Mouse (Mus musculus): Measurements from ENCODE around the gene Mgll.

Mgll gene

DNA sequence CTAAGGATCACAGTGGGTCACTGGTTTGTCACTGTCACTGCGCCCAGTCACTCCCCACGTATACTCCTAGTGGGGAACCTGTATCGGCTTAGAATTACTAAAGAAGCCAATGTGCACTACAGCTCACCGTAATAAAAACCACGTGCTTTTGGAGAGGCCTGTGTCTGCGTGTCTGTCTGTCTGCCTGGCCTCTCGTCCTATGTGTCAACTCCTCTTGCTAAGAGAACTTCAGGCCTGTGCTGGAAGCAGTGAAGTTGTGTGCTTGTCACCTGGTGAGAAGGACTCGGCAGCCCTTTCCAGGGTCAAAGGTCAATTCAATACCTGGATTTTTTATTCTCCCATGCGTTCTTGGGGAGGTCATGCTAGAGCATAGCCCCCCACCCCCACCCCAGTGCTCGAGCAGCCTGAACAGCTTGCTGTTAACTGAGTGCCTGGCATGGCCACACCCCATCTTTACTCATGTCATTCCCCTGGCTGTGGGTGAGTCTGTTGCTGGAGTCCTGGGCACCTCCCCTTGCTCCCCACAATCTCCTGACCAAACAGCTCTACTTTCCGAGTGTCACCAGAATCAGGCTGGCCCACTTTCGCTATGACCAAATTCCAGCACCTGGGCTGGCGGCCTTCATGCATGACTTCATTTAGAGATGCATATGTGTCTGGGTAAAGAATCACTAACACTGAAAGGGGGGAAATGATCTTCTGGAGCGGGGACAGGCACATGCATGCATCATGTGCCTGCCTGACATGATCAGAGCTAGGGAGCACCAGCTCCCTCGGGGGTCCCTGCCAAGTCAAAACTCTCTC lies 104.2 kb downstream of the Mgll start:
- DNase-seq (ENCODE audit: low spot score) = no peak

- no peak for DNase-seq (ENCODE audit: low spot score)
Observed at GRCm38 (mm10) chr6:88829579-88829978, 105.4 kb downstream of the Mgll start.

DNA sequence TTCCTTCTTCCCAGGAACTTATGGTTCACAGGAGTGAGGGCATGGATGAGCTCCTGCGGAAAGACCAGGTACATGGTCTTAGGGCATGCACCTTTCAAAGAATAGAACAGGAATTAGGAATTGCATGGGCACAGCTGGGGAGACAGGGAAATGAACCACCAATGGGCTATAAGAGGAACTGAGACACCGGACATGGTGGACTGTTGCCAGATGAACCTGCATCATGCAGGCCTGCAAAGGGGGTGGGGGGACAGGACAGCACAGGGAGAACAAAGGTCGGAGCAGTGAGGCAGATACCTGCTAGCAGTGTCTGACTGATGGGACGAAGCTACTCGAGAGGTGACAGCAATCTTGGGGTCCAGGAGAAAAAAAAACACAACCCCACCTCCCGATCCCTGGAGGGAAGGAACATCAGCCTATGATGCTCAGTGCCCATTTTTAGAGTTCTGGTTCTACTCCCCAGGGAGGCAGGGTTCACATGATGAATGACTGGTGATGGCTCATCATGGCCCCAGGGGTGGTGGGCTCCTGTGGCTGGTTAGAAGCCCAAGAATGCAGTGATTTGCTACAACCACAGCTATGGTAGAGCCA lies 106.0 kb downstream of the Mgll start:
- no peak for DNase-seq (ENCODE audit: low spot score)

DNA sequence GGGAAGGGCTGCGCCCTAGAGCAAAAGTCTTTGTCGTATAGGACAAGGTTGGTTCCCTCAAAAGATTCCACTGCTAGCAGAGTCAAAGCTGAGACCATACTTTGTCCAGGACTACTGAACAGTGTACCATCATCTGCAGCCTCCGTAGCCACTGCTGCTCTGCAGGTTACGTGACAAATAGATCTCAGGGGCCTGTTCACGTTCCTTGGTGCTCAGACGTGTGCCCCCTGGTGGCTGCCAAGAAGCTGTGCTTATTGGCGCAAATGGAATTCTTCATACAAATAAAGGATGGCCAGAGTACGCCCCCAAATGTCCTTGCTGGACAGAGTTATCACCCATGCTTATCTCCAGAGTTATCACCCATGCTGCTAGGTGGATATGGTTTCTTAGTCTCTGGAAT lies 107.2 kb downstream of the Mgll start:
- DNase-seq (ENCODE audit: low spot score) = peak; percentile 62

GRCm38 (mm10) chr6:88832663-88833062 lies 108.5 kb downstream of the Mgll start:
- no peak for DNase-seq (ENCODE audit: low spot score)

GRCm38 (mm10) chr6:88833340-88834140 lies 109.3 kb downstream of the Mgll start:
- DNase-seq (ENCODE audit: low spot score) = no peak

GRCm38 (mm10) chr6:88835047-88835446 lies 110.8 kb downstream of the Mgll start:
- DNase-seq (ENCODE audit: low spot score) = no peak

DNA sequence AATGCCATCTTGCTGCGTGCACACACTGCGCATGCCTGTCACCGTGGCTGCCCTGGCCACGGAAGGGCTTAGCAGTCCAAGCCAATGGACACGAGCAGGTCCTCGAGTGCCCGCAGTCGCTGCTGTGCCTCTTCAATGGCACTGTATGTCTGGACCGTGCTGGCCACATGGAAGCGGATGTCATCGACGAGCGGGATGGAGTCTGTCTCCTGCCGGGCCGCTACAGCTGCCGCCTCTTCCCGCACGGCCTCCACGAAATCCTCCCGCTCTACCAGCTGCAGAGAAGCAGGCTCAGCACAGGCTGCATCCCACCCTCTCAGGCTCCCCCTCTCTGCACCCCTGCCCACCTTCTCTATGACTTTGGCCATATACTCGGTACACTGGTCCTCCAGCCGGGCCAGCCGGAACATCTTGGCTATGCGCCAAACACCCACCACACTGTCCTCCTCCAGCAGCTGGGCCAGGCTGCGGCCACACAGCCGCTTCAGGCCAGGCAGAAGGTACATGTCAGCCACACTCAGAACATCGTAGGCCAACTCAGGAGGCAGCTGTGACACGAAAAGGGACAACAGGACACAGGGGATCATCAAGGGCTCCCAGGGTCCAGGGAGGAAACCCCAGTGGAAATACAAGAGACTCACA lies 112.1 kb downstream of the Mgll start:
- DNase-seq (ENCODE audit: low spot score) = no peak

- no peak for DNase-seq (ENCODE audit: low spot score)
Observed at GRCm38 (mm10) chr6:88837999-88838398, 113.8 kb downstream of the Mgll start.

DNA sequence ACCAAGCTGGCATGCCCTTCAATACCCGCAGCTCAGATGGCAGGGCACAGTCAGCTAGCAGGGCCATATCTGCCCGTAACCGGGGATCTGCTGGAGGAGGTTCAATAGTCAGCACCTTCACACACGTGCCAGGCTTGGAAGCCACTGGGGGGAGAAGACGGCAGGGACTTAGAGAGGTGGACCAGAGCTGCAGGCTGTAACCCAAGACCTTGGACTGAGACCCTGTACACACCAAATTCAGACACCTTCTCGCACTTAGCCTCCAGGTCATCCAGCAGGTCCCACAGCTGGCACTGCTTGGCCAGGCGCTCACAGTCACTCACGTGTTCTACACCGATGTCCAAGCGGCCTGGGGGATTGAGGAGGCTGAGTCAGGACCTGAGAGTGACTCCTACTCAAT lies 114.4 kb downstream of the Mgll start:
- no peak for DNase-seq (ENCODE audit: low spot score)

DNA sequence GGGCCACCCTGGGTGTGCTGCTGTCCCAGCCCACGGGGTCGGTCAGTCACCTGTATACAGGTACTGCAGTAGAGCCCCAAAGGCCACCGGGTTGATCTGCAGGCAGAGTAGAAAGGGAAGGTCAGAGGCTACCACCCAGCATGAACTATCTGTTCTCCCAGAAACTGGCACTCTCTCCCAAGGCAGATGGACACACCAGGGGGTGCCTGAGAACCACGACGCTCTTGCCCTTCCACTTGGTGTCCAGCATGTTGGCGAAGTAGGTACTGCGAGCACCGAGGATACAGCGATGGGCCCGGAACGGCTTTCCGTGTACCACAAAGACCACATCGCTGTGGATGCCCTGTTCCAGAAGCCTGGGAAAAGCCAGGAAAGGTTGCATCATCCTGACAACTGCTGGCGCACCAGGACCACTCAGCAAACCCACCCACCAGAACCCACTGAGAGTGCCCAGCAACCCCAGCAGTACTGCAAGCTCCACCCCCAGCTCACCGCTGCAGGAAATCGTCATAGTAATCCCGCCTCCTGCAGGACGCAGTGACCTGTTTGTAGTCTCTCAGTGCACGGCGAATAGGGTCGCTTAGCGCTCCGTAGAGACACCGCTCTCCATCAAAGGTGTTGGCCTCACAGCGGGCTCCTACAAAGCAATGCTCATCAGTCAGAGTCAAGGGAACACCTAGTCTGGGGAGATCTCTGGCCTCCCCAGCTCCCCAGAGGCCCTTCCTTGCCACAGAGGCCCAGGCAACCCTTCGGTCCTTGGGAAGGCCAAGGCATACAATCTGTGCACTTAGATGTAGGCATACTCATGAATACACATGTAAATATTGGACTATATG lies 115.1 kb downstream of the Mgll start:
- DNase-seq (ENCODE audit: low spot score) = no peak

GRCm38 (mm10) chr6:88840211-88840610 lies 116.0 kb downstream of the Mgll start:
- no peak for DNase-seq (ENCODE audit: low spot score)

- no peak for DNase-seq (ENCODE audit: low spot score)
Observed at GRCm38 (mm10) chr6:88840791-88841513, 116.7 kb downstream of the Mgll start.

- DNase-seq (ENCODE audit: low spot score) = no peak
Observed at GRCm38 (mm10) chr6:88841514-88841780, 117.2 kb downstream of the Mgll start.

- DNase-seq (ENCODE audit: low spot score) = peak; percentile 99
Observed at GRCm38 (mm10) chr6:88841781-88842689, 117.8 kb downstream of the Mgll start, which contains the start of gene Abtb1. Gene Abtb1, minus strand, starts transcription at chr6:88841984.

DNA sequence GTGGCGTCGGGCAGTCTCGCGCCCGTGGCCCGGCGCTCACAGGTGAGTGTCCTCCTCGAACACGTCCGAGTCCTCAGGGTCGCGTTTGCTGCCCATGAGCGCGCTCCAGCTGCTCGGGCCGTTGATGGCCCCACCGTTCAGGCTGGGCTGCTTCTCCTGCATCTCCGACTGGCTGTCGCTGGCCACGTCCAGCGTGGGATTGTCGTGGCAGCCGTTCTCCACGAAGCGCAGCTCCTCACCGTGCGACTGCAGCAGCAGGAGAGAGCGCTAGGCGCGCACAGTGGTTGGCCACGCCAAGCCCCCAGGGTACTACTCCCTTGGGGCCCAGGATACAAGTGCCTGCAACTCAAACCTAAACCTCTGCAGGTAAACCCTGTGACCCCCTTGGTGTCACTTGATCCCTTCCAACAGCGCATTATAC lies 118.5 kb downstream of the Mgll start:
- no peak for DNase-seq (ENCODE audit: low spot score)

DNA sequence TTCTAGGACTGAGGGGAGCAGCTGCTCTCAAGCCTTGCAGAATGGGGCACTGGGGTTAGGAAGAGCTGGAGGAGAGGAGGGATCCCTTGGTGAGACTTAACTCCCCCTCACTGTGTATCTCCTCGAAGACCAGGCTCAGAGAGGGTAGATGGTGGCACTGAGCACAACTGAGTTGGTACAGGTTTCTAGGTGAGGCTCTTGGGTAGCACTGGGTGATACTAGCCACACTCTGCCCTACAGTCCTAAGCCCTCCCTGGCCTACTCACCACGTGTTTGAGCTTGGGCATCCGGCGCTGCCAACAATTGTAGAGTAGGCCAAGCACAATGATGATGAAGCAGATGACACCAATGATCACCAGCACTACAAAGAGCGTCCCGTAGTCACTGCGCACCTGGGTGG lies 119.0 kb downstream of the Mgll start:
- no peak for DNase-seq (ENCODE audit: low spot score)

DNA sequence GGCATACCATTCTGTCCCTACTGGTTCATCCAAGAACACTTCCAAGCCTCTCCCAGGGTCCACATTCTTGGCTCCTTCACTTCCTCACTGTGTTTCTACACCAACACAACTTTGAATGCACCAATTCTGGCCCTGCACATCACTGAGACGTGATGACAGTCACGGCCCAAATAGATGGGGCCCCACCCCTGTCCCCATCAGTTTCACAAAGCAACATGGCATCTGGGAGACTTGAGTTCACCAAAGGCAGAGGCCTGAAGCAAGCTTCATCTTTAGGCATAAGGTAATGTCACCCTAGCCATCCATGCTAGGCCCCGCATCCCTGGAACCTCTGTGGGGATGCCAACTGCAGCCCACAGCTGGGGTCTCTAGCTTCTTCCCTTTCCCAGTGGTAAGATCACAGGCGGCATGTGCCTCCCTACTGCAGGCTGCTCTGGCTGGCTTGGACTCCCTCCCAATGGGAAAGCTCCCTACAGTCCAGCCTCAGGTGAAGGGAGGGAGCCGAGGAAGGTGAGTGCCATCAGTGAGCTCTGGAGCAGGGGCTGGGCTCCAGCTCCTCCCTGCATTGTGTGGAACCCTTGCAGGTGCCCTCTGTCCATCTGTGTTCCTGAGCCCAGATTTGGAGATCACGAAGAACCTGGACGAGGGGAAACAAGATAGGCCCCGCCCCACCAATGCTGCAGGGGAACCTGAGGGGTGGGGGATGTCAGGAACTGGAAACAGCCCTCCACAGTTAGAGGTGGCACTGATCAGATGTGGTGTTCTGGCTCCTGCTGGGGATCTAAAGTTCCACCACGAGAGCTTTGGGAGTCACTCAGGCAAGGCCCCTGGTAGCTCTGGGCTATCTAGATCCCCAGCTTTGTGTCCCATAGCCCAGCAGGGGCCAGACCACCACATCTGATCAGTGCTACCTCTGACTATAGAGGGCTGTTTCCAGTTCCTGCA lies 119.8 kb downstream of the Mgll start:
- DNase-seq (ENCODE audit: low spot score) = no peak
